Mouse (Mus musculus) left cerebral cortex, postnatal 10 days (tissue): Measurements from ENCODE around the gene Nadk. TPM values are rescaled to one million over a fixed set of nuclear protein-coding genes. Genes with fewer than 3 reads are reported as not detected.

Experiments used
- DNase-seq, 2 experiments: peaks; one replicate each; pipeline ENCODE4 v3.0.0; 2021 to 2022; ENCODE audit warnings: low spot score in 2 of 2, mixed read lengths in 1 of 2; ENCODE audit errors: extremely low spot score in 1 of 2
- intact Hi-C: fragments of 180-260 bp; cut with DNase I; formaldehyde crosslinking; loops from one replicate; pipeline ENCODE4 v1.15.1; 2025
- total RNA-seq, 2 experiments: library from RNA; stranded (reverse); gene quantifications; 2 replicates each; pipeline ENCODE4 v1.2.3; 2021

The Nadk gene
- total RNA-seq, 2 experiments from 2014 or later, result 47.9 TPM

DNA sequence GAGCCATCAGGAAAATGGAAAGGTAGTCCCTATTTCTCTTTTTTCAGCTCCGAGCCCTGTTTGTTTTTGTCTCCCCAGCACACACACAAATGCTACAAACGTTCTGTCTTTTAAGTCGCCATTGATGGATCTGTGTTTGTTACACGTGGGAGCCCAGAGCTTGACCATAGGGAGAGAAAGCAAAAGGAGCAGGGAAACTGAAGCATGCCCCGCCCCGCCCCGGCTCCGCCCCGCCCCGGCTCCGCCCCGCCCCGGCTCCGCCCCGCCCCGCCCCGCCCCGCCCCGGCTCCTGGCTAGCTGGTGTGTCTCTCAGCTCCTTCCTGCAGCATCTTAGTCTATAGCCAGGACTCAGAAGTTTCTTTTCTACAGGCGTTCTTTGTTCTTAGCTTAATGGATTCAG, 36.4 kb downstream of the Nadk start:
- intact Hi-C loops, result no loop called here
- DNase-seq, result no peak

DNA sequence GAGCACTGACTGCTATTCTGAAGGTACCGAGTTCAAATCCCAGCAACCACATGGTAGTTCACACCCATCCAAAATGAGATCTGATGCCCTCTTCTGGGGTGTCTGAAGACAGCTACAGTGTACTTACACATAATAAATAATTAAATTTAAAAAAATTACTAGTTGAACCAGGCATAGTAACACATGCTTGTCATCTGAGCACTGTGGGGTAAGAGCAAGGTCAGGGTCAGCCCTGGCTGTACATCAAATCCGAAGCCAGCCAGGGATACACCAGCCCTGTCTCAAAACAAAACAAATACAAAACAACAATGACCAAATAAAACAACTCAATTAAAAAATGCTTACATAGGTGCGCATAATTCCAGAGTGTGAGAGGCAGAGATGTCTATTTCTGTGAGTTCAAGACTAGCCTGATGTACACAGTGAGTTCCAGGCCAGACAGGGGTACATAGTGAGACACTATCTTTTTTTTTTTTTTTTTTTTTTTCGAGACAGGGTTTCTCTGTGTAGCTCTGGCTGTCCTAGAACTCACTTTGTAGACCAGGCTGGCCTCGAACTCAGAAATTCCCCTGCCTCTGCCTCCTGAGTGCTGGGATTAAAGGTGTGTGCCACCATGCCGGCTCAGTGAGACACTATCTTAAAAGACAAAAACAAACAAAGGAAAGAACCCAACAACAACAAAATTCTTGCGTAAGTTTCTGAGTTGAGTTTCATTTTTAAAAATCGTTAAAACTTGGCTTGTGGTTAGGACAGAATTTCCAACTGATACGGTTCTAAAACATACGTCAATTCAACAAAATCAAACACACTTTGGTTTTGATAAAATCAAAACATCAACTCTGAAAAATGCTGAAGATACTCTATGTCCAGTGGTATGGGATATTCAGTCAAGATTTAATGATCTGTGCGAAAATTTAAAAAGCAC, 38.0 kb downstream of the Nadk start:
- intact Hi-C loops, result no loop called here
- no peak for DNase-seq

DNA sequence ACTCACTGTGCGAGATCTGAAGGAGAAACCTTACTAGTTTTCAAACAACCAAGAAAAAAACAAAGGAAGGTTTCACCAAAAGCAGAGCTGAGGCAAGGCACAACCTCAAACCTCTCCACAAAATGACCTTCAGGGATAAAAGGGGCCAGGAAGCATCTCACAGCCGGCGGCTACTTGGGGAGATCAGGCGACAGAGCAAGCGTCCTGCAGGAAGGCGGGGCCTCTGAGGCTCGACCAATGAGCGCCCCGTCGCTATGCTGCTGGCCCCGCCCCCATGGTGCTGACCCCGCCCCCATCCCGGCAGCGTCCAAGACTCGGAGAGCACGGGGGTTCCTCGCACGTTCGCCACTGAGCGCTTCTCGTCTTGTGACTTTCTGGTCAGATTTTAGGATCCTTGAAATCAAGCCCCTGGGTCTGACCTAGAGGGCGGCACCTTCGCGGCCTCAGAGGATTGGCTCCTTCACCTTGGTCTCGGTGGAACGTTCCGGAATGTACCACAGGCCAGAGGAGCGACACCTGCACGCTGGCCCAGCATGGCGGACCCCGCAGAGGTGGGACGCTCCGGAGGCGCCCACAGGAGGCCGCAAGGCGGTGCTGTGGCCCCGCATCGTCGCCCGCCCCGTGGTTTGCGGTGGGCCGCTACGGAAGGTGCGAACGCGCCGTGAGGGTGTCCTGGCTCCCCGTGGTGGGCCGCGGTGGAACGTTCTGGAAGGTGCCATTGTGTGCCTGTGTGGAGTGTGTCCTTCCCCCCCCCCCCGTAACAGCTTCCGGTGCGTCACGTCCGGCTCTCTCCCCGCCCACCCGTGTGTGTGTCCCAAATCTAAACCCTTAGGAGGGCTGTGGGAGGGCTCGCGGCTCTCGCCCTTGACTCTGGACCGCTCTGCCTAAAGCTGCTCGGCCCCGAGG, 39.2 kb downstream of the Nadk start, which contains the start of gene Slc35e2:
TSS of gene Slc35e2 (plus strand) at position 326 of the 906 bp plus-strand sequence.
- intact Hi-C loops, result no loop called here
- DNase-seq, result peak; percentile 87 to 96

DNA sequence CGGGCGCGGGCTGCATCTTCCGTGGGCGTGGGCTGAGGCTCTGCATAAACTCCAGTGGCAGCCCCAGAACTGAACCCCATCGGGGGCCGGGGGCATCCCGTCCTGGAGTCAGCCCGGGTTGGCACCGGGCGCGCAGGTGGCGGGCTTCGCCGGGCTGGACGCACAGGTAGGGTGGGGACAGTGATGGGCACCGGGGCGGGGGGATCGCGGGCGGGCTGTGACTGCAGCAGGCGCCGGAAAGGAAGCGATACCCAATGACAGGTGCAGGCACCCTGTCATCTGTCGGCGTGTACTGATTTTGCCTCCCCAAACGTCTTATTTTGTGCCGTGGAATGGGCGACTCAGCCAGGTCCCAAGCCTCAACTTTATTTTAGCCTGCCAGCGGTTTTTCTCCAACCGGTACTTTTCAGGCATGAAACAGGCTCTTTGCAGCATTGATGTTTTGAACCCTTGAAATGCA, 39.8 kb downstream of the Nadk start:
- intact Hi-C loops, result no loop called here
- DNase-seq, result no peak

DNA sequence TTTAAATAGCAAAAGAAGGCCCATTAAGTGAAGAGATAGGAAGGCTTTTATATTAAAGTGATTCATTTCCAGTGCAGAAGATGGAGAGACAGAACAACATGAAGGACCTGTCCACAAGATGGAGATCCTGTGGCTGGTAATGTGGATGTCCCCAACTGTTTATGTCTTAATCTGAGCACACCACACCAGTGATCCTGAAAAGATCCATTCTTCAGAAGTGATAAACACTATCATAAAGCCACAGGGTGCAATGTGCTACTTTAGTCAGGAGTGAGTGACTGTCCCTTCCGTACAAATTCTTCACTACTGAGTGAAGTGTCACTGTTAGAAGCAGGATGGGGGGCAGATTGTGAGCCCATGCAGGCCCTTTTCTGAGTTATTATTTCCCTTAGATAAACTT, 40.6 kb downstream of the Nadk start:
- intact Hi-C loops, result no loop called here
- no peak for DNase-seq

DNA sequence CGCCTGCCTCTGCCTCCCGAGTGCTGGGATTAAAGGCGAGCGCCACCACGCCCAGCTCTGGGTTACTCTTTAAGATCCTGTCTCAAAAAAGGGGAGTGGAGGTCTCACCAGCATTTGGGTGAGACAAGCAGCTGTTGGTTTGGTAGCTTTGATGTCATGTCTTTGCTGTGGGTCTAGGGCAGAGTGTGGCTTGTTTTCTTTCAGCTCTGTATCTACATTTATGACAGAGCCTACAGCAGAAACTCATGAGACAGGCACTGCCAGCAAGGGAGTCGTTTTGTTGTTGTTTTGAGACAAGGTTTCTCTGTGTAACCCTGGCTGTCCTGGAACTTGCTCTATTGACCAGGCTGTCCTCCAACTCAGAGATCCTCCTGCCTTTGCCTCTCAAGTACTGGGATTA, 41.6 kb downstream of the Nadk start:
- intact Hi-C loops, result no loop called here

DNA sequence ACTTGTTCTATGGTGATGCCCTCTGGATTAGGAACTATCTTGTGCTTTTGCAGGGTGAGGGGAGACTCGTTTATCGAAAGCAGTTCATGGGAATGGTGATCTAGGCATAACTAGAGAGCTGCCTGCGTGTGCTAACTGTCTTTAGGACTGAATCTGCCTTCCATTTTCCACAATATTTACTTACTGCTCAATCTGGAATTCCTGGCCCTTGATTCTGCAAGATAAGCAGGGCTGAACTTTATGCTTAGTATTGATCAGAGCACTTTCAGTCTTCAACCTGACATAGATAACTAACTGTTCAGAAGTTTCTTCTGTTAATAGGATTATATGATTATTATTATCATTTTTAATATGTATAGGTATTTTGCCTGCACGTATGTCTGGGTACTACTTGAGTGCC, 43.0 kb downstream of the Nadk start:
- intact Hi-C loops, result no loop called here
- DNase-seq, result no peak

More for the DNA sequence above, 41.6 kb downstream of the Nadk start:
- DNase-seq, result no peak

DNA sequence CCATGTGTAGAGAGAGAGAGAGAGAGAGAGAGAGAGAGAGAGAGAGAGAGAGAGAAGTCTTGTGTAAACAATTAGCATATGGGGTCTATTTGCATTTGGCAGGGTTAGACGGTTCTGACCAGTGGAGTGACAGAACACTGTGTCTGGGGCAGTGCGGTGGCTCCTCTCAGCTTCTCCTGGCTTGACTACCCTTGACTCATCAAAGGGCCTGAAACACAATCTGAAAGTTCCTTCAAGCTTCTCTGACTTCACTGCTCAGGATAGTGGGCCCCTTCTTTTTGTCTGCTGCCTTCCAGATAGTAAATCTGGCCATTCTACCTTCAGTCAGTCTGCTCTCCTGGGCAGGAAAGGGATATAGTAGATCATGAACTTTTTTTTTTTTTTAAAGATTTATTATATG, 44.6 kb downstream of the Nadk start:
- no peak for DNase-seq
- intact Hi-C loops, result no loop called here

DNA sequence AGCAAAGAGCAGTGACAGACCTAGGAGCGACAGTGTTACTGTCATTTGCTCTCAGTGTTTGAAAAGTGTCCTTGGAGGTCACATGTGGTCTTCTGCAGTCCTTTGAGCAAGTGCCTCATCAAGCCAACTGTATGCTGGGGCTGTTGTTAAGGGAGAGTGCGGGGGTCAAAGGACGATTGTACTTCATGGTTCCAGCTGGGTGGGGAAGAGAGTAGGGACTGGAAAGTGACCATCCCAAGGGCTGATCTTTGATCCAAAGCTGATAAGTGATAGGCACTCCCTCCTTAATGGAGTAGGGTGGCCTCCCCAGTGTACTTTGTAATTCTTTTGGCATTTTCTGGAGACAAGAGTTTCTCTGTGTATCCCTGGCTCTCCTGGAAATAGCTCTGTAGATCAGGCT, 49.7 kb downstream of the Nadk start:
- intact Hi-C loops, result no loop called here
- no peak for DNase-seq

DNA sequence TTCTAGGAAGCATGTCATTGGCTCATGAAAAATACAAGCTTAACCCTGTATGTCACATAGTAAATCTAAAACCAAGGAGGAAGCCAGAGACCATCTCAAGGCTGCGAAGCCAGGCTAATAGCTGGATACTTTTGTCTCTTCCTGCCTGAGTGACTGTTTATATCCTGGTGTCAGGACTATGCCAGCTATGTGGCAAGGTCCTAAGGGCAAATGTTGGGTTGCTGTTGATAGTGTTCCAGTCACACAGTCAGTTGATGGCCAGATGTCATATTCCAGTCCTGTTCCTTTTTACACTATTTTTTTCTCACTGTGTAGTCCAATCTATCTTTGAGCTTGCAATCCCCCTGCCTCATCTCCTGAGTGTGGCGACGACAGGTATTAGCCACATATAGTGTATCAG, 51.1 kb downstream of the Nadk start:
- DNase-seq, result no peak
- intact Hi-C loops, result no loop called here

DNA sequence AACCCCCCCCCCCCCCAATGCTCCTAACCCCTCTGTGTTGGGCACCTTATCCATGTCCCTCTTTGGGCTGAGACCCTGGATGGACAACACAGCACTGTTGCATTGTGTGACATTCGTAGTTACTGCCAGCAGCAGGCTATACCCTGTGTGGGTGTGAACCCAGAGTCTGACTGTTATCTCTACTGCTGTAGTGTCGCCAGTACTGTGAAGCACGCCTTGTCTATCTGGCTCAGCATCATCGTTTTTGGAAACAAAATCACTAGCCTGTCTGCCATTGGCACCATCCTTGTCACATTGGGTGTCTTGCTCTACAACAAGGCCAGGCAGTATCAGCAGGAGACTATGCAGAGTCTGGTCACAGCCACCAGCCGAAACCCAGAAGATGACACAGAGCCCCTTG, 56.1 kb downstream of the Nadk start:
- no peak for DNase-seq
- intact Hi-C loops, result no loop called here

DNA sequence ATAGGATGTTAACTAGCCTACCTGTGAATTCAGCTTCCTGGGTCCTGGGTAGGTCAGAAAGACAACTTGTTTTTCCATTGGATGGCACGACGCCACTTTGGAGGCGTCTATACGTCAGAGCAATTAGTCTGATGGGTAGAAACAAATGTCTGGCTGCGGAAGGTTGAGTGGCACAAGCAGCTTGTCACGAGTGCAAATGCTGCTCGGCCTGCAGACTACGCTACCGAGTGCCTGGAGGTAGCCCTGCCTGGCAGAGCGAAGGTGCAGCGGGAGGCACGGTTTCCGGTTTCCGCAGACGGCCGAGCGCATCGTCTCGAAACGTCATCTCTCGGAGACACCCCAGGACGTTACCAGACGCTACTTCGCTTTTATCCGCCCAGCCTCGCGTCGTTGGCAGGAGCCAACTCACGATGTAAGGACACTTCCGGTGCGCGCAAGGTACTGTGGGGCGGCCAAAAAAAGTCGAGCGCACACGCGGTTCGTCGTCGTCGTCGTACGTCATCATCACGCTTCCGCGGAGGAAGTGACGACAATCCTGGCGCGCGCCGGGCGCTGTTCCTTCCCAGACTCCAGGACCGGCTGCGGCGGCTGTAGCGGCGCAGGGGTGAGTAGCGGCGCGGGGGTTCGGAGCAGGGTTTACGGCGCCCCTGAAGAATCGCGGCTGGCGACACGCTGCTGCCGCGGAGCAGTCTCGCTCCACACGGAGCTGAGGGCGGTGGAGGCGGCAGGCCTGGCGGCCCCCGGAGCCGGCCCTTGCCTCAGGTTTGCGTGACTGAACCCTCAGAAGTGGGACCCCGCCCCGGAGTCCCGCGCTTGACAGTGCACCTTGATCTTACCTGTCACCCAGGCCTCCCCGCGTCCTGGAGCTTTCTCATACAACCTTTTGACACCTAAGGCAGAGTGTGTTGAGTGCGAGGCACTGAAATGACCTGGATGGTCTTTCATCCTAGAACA, 62.4 kb downstream of the Nadk start, which contains the start of gene Cdk11b:
TSS of gene Cdk11b (plus strand) at position 517 of the 954 bp plus-strand sequence.
- intact Hi-C loops, result no loop called here
- peak; percentile 97 to 98 for DNase-seq

DNA sequence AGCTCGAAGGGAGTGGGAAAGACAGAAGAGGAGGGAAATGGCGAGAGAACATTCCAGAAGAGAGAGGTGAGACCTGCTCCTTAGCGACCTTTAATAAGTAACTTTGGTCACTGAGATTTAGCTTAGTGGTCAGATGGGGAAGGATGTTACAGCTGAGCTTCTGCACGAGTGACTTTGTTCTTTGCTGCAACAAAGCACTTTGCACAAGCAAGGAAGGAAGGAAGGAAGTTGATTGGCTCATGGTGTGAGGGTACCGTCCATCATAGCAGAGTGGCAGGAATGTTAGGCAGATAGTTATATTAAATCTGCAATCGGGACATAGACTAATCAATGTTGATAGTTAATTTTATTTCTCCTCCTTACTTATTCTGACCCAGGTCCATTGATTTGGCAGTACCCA, 68.1 kb downstream of the Nadk start:
- intact Hi-C loops, result no loop called here
- no peak for DNase-seq

DNA sequence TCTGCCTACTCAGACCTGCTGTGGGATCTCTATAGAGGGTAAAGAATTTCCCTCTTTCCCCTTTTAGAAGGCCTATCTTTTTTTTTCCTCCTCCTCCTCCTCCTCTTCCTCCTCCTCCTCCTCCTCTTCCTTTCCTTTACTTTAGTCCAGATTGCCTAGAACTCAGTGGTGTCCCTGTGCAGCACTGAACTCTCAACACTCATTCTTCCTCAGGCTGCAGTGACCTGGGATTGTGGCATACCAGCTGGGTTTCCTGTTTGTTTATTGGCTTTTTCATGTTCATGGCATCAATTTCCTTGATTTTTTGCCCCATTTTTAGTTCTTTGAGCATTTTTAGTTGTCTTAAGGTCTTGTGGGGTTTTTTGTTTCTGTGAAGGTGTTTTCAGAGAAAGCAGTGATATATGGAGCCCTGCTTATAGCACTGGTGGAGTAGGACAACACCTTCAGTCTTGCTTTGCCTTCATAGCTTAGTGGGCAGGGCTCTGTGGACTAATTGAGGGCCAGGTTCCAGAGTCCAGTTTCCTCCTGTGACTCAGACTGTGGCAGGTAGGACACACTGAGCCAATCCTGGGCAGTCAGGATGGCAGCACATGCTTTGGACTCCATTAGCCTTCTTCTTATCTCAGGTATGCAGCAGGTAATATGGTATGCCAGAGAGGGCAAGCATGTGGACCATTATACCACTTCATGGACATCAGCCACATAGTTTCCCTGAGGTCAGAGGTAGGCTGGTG, 73.8 kb downstream of the Nadk start:
- no peak for DNase-seq
- intact Hi-C loops, result no loop called here
